Mouse (Mus musculus) spleen, adult 10 weeks (tissue): ENCODE results near the gene Apln. TPM values are rescaled to one million over a fixed set of nuclear protein-coding genes. Genes with fewer than 3 reads are reported as not detected.

Experiments used
- polyA plus RNA-seq: library from polyadenylated mRNA; stranded (reverse); fragments of 350-450 nt; fragmentation: Illumina TruSeq; extraction: RNeasy Lipid Tissue Mini Kit (QIAGEN cat#74804); gene quantifications from one replicate; pipeline ENCODE4 v1.2.3, GENCODE M21; 2015; ENCODE audit warnings: low replicate concordance; ENCODE audit not compliant: insufficient read depth

The Apln gene
- polyA plus RNA-seq = 0.76 TPM

GRCm38 (mm10) chrX:48034144-48035113 lies at the start of gene Apln:
Apln (minus strand) TSS chrX:48034853.

Other genes with a start within 250 kb of the Apln start
- gene Smarca1, start 141.9 kb downstream of the Apln start, polyA plus RNA-seq = 1.6 TPM
- gene Ocrl, start 122.5 kb downstream of the Apln start, polyA plus RNA-seq = 23.5 TPM
- gene Xpnpep2, start 73.9 kb upstream of the Apln start, polyA plus RNA-seq = not detected
- gene Sash3, start 111.6 kb upstream of the Apln start, polyA plus RNA-seq = 176 TPM
- 27.6 TPM for gene Zdhhc9, start 174.0 kb upstream of the Apln start, polyA plus RNA-seq
- 58.1 TPM for gene Utp14a, start 222.0 kb upstream of the Apln start, polyA plus RNA-seq